Mouse (Mus musculus) bone marrow, adult 2 months (tissue): ENCODE results near the gene Plppr5. TPM values are rescaled to one million over a fixed set of nuclear protein-coding genes. Genes with fewer than 3 reads are reported as not detected.

ENCODE experiments used
- H3K27ac ChIP-seq: fragments of 200-500 bp; 2 replicates; pipeline ENCODE4 v1.5.1; 2012; ENCODE audit warnings: low read depth, mild to moderate bottlenecking, control low read depth, inconsistent platforms, low read length; ENCODE audit not compliant: control insufficient read depth, poor library complexity, insufficient read depth
- H3K4me1 ChIP-seq: fragments of 200-500 bp; 2 replicates; pipeline ENCODE4 v1.6.1; 2011; ENCODE audit warnings: low read length; ENCODE audit not compliant: control insufficient read depth, insufficient read depth
- H3K4me3 ChIP-seq: fragments of 200-500 bp; replicated peaks from 2 replicates; pipeline ENCODE3; 2011; ENCODE audit warnings: mild to moderate bottlenecking, low read depth, low read length, control low read depth; ENCODE audit not compliant: control insufficient read depth
- CTCF ChIP-seq: fragments of 200-500 bp; IDR thresholded peaks from 2 replicates; pipeline ENCODE4 v1.5.1; 2011; ENCODE audit warnings: low read length, control low read depth; ENCODE audit not compliant: control insufficient read depth, insufficient read depth
- POLR2A ChIP-seq: fragments of 200-500 bp; IDR thresholded peaks from 2 replicates; pipeline ENCODE4 v1.6.1; 2011; ENCODE audit warnings: low read depth, mild to moderate bottlenecking, control low read depth, low read length, borderline replicate concordance; ENCODE audit not compliant: control insufficient read depth
- WGBS: fragments of 180-500 bp; shearing (Covaris S2); methylation state at CpG from one replicate; pipeline ENCODE4 v1.1.7; 2018; 5-methylcytosine and 5-hydroxymethylcytosine counted together
- polyA plus RNA-seq: library from polyadenylated mRNA; stranded (reverse); fragments of >200 nt; gene quantifications from 2 replicates; pipeline ENCODE4 v1.2.4, GENCODE M21; 2011; ENCODE audit warnings: low replicate concordance; ENCODE audit not compliant: missing spikeins, insufficient read depth, insufficient read length

Gene Plppr5
- polyA plus RNA-seq, result not detected in 2 replicates

GRCm38 (mm10) chr3:117574529-117575252 lies at the start of gene Plppr5:
Gene Plppr5, plus strand, starts transcription at chr3:117574836.
- TF ChIP-seq POLR2A, result no peak
- no peak for TF ChIP-seq CTCF
- H3K4me1 ChIP-seq, result no peaks in the 10 kb centered on the region
- H3K4me3 ChIP-seq, result no peak within 1 kb of the TSS
- no peak within 1 kb of the TSS for H3K27ac ChIP-seq
- 28% methylated on average over 20 of the region's 20 CpGs for WGBS

GRCm38 (mm10) chr3:117549899-117550298 lies 24.7 kb upstream of the Plppr5 start:
- Histone ChIP-seq H3K4me1 (no peaks in the 10 kb centered on the region), H3K4me3 (no peak overlapping the region), H3K27ac (no peak overlapping the region)
- no peak for TF ChIP-seq CTCF
- TF ChIP-seq POLR2A, result no peak
- 79% methylated on average over 5 of the region's 5 CpGs for WGBS

GRCm38 (mm10) chr3:117550526-117550925 lies 24.1 kb upstream of the Plppr5 start:
- Histone ChIP-seq H3K4me1 (no peaks in the 10 kb centered on the region), H3K4me3 (no peak overlapping the region), H3K27ac (no peak overlapping the region)
- 76% methylated on average over 4 of the region's 4 CpGs for WGBS
- TF ChIP-seq POLR2A (no peak), CTCF (no peak)

- TF ChIP-seq CTCF (no peak), POLR2A (no peak)
- no peaks in the 10 kb centered on the region for H3K4me1 ChIP-seq
- 46% methylated on average over 1 of the region's 1 CpGs for WGBS
- H3K27ac ChIP-seq, result no peak overlapping the region
- no peak overlapping the region for H3K4me3 ChIP-seq
Measured at GRCm38 (mm10) chr3:117556972-117557371, 17.7 kb upstream of the Plppr5 start.

GRCm38 (mm10) chr3:117575253-117575927 lies 754 bp downstream of the Plppr5 start:
- no peak for TF ChIP-seq CTCF
- no peak for TF ChIP-seq POLR2A

GRCm38 (mm10) chr3:117575928-117576254 lies 1.3 kb downstream of the Plppr5 start:
- 19% methylated on average over 3 of the region's 3 CpGs for WGBS
- Histone ChIP-seq H3K4me3 (no peak overlapping the region), H3K27ac (no peak overlapping the region), H3K4me1 (no peaks in the 10 kb centered on the region)
- TF ChIP-seq POLR2A (no peak), CTCF (no peak)

More at GRCm38 (mm10) chr3:117575253-117575927, 754 bp downstream of the Plppr5 start:
- WGBS, result 4% methylated on average over 74 of the region's 74 CpGs
- H3K27ac ChIP-seq, result no peak overlapping the region
- no peak overlapping the region for H3K4me3 ChIP-seq
- no peaks in the 10 kb centered on the region for H3K4me1 ChIP-seq

- 87% methylated on average over 2 of the region's 2 CpGs for WGBS
- no peaks in the 10 kb centered on the region for H3K4me1 ChIP-seq
- H3K27ac ChIP-seq, result no peak overlapping the region
- TF ChIP-seq CTCF, result no peak
- no peak for TF ChIP-seq POLR2A
- H3K4me3 ChIP-seq, result no peak overlapping the region
Measured at GRCm38 (mm10) chr3:117577349-117577748, 2.7 kb downstream of the Plppr5 start.

- 85% methylated on average over 2 of the region's 2 CpGs for WGBS
- TF ChIP-seq POLR2A (no peak), CTCF (no peak)
- Histone ChIP-seq H3K27ac (no peak overlapping the region), H3K4me3 (no peak overlapping the region), H3K4me1 (no peaks in the 10 kb centered on the region)
Measured at GRCm38 (mm10) chr3:117582628-117583027, 8.0 kb downstream of the Plppr5 start.
